Mouse (Mus musculus): Measurements from ENCODE around the gene Shc2.

The Shc2 gene

DNA sequence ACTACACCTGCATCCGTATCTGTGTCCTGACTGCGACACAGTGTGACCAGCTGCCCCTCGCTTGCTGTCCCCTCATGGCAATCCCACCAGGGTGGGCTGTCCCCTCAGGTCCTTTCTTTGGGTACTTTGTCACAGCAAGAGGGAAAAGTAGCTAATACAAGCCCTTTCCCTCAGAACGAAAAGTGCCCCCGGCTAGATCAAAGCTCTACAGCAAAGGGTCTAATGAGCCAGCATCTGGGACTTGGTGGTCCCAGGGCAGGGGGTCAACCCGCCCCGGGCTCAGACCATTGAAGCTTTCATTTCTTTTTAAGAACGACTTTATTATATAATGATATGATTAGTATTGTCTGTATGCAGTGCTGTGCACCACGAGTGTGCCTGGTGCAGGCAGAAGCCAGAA, 59.4 kb downstream of the Shc2 start:
- no peak for DNase-seq

DNA sequence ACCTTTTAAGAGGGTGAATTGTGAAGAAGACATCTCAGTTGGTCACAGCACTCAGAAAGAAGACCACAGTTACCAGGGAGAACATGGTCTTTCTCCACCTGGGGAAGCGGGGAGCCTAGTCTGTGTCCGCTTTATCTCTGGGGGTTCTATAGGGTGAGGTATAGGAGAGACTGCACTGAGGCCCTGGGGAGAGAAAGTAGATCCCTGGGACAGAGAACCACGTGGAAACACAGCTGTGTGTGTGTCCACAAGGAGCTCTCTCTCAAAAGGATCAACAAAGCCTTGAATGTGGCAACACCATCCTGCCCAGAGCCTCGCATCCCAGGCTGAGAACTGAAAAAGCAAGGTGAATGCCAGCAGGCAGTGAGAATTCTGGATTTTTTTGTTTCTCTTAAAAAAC, 60.3 kb downstream of the Shc2 start:
- no peak for DNase-seq

DNA sequence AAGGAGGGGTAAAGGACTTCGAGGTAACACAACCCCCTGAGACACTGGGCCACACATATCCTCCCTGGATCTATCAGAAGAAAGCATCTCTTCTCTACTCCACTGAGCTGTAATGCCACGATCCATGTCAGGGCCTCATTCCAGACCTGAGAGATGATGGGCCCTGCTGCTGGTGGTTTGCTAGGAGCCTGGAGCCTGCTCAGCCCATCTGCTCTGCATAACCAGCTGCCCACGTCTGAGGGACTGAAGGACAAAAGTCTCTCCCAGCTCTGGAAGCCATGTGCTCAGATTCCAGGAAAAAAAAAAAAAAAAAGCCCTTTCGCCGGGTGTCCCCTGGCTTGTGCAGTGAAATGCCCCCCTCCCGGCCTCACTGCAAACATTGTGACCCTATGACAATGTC, 62.0 kb downstream of the Shc2 start:
- DNase-seq, result no peak

DNA sequence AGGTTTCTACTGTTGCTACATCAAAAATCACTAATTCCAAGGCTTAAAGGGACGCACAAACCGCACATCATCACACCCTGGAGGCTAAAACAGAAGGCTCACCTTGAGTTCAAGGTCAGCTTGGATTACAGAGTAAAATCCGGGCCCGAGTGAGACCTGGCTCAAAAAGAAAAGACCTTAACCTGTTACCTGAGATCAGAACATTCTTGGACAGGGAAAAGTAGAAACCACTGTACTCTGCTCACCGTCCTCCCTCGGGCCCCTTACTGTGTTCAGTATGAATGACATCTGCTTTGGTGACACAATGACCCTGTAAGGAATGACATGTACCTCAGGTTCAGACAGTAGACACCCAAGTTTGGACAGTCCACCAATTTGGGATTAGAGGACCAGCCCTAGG, 62.9 kb downstream of the Shc2 start:
- no peak for DNase-seq

DNA sequence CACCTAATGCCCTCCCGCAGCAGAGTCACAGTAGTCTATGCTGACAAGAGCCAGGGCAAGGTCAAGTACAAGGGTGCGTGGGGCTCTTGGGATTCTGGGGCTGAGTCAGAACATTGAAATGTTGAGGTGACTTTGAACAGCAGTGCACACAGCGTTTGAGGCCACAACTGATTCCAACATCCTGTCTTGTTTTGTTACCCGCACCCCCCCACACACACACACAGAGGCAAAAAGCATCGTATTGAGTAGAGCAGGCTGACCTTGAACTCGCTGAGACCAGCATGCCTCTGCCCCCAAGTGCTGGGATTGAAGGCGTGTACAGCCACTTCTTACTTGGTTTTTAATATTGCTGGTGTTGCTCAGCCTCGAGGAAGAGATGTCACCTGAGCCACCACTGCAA, 63.4 kb downstream of the Shc2 start:
- no peak for DNase-seq

DNA sequence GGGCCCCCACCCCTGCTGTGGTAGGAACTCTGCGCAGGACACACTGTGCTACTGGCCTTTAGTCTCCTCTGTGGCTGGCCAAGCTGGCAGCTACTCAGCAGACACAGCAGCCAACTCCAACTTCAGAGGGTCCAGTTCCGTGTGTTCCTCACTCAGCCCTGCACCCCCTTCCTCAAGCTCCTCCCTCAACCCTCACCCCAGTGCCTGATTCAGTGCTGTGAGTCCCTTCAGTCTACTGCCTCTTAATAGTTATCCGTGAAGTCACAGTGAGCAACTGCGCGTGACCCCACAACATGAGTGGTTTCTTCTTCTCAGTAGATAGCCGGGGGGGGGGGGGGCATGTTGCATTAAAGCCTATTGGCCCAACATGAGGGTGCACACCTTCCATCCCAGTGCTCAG, 64.1 kb downstream of the Shc2 start:
- DNase-seq, result no peak

DNA sequence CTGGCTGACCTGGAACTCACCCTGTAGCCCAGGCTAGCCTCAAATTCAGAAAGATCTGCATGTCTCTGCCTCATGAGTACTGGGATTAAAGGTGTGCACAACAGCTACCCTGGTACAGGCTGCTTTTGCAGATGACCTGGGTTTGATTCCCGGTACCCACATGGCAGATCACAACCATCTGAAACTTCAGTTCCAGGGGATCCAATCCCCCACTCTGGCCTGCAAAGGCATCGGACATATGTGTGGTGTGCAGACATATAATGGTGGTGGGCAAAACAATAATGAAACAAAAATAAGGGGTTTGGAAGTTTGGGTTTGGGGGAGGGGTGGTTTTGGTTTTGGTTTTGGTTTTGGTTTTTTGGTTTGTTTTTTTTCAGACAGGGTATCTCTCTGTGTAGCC, 66.4 kb downstream of the Shc2 start:
- no peak for DNase-seq

GRCm38 (mm10) chr10:79569921-79570320, 67.8 kb downstream of the Shc2 start:
- DNase-seq, result no peak

All from cerebellum, adult 9-10 months (tissue).